Mouse (Mus musculus) lung, embryonic 16.5 days (tissue): ENCODE results near the gene Xdh. TPM values are rescaled to one million over a fixed set of nuclear protein-coding genes. Genes with fewer than 3 reads are reported as not detected.
"Not testable (repeated sequence)": the region's sequence is repeated elsewhere in the genome, so short reads cannot be mapped to it uniquely, and the experiment has no call there.

ENCODE experiments used
- ATAC-seq: fragments of 200-750 bp; cut with Nextera tagmentation; 2 replicates; pipeline ENCODE4 v1.8.0; 2017; ENCODE audit warnings: low read depth, mild to moderate bottlenecking, moderate library complexity
- H3K27ac ChIP-seq: fragments of 300-500 bp; sonication (generic); 2 replicates; pipeline ENCODE4 v1.5.1; 2014; ENCODE audit warnings: mild to moderate bottlenecking, control low read depth, low read length
- H3K27me3 ChIP-seq: fragments of 300-500 bp; sonication (generic); 2 replicates; pipeline ENCODE4 v1.6.1; 2014; ENCODE audit warnings: low read depth, low read length, mixed read lengths; ENCODE audit not compliant: control insufficient read depth, insufficient read depth
- H3K36me3 ChIP-seq: fragments of 300-500 bp; sonication (generic); 2 replicates; pipeline ENCODE4 v1.6.1; 2014; ENCODE audit warnings: low read length; ENCODE audit not compliant: control insufficient read depth, insufficient read depth
- H3K4me1 ChIP-seq: fragments of 300-500 bp; sonication (generic); replicated peaks from 2 replicates; pipeline ENCODE4 v1.6.1; 2014; ENCODE audit warnings: low read length, mixed read lengths; ENCODE audit not compliant: control insufficient read depth, insufficient read depth
- H3K4me2 ChIP-seq: fragments of 300-500 bp; sonication (generic); 2 replicates; pipeline ENCODE4 v1.6.1; 2014; ENCODE audit warnings: low read depth, low read length, control low read depth
- H3K4me3 ChIP-seq: fragments of 300-500 bp; sonication (generic); 2 replicates; pipeline ENCODE4 v1.5.1; 2014; ENCODE audit warnings: mild to moderate bottlenecking, low read length, control low read depth
- H3K9ac ChIP-seq: fragments of 300-500 bp; sonication (generic); 2 replicates; pipeline ENCODE4 v1.6.1; 2014; ENCODE audit warnings: low read length, control low read depth
- H3K9me3 ChIP-seq: fragments of 300-500 bp; sonication (generic); 2 replicates; pipeline ENCODE4 v1.6.1; 2016; ENCODE audit warnings: low read length; ENCODE audit not compliant: control insufficient read depth
- WGBS: fragments of 180-500 bp; shearing (Covaris S2); extraction: QIAGEN DNeasy Blood & Tissue Kit; methylation state at CpG from one replicate; pipeline ENCODE4 v1.1.7; 2014; 5-methylcytosine and 5-hydroxymethylcytosine counted together
- polyA plus RNA-seq: library from polyadenylated mRNA; unstranded; fragments of >200 nt; fragmentation: Nextera tagmentation; extraction: Ambion mirVana; gene quantifications from 2 replicates; pipeline ENCODE4 v1.2.1, GENCODE M21; 2015

Xdh gene
- polyA plus RNA-seq, 1 experiment from 2014 or later, result 9.5 TPM

- no peaks in the 10 kb centered on the region for H3K4me1 ChIP-seq
- no peak overlapping the region for H3K9ac ChIP-seq
- 44% methylated on average over 3 of the region's 3 CpGs for WGBS
- no peak overlapping the region for H3K4me3 ChIP-seq
- ATAC-seq, result no peak
- H3K36me3 ChIP-seq, result no peaks in the 10 kb centered on the region
- H3K27me3 ChIP-seq, result no peaks in the 10 kb centered on the region
- no peaks in the 10 kb centered on the region for H3K9me3 ChIP-seq
- H3K4me2 ChIP-seq, result no peak overlapping the region
- H3K27ac ChIP-seq, result no peak overlapping the region
Measured at GRCm38 (mm10) chr17:73845632-73846031, 104.4 kb downstream of the Xdh start.

- no peak overlapping the region for H3K9ac ChIP-seq
- no peaks in the 10 kb centered on the region for H3K36me3 ChIP-seq
- ATAC-seq, result no peak
- H3K4me1 ChIP-seq, result no peaks in the 10 kb centered on the region
- no peak overlapping the region for H3K4me2 ChIP-seq
- H3K9me3 ChIP-seq, result no peaks in the 10 kb centered on the region
- no peak overlapping the region for H3K4me3 ChIP-seq
- H3K27ac ChIP-seq, result no peak overlapping the region
- 77% methylated on average over 1 of the region's 1 CpGs for WGBS
- no peaks in the 10 kb centered on the region for H3K27me3 ChIP-seq
Measured at GRCm38 (mm10) chr17:73842963-73843362, 107.0 kb downstream of the Xdh start.

- H3K27ac ChIP-seq, H3K9me3 ChIP-seq, H3K4me3 ChIP-seq, H3K9ac ChIP-seq, H3K36me3 ChIP-seq, H3K4me2 ChIP-seq, H3K4me1 ChIP-seq, H3K27me3 ChIP-seq, ATAC-seq: not testable (repeated sequence)
- 21% methylated on average over 1 of the region's 1 CpGs for WGBS
Measured at GRCm38 (mm10) chr17:73839876-73840275, 110.1 kb downstream of the Xdh start.

GRCm38 (mm10) chr17:73839086-73839835 lies 110.7 kb downstream of the Xdh start:
- H3K27ac ChIP-seq, result no peak overlapping the region
- H3K9ac ChIP-seq, result no peak overlapping the region
- H3K9me3 ChIP-seq, result no peaks in the 10 kb centered on the region
- H3K4me2 ChIP-seq, result no peak overlapping the region
- no peaks in the 10 kb centered on the region for H3K27me3 ChIP-seq
- no peak for ATAC-seq
- no peak overlapping the region for H3K4me3 ChIP-seq
- 46% methylated on average over 3 of the region's 3 CpGs for WGBS
- H3K36me3 ChIP-seq, result no peaks in the 10 kb centered on the region
- no peaks in the 10 kb centered on the region for H3K4me1 ChIP-seq

- no peak overlapping the region for H3K4me2 ChIP-seq
- H3K9me3 ChIP-seq, result no peaks in the 10 kb centered on the region
- H3K27me3 ChIP-seq, result no peaks in the 10 kb centered on the region
- H3K27ac ChIP-seq, result no peak overlapping the region
- WGBS, result 81% methylated on average over 4 of the region's 4 CpGs
- no peak overlapping the region for H3K4me3 ChIP-seq
- H3K36me3 ChIP-seq, result no peaks in the 10 kb centered on the region
- no peaks in the 10 kb centered on the region for H3K4me1 ChIP-seq
- H3K9ac ChIP-seq, result no peak overlapping the region
- no peak for ATAC-seq
Measured at GRCm38 (mm10) chr17:73837244-73837643, 112.8 kb downstream of the Xdh start.

GRCm38 (mm10) chr17:73836601-73837000 lies 113.4 kb downstream of the Xdh start:
- Histone ChIP-seq H3K36me3 (no peaks in the 10 kb centered on the region), H3K4me3 (no peak overlapping the region), H3K9ac (no peak overlapping the region), H3K4me1 (no peaks in the 10 kb centered on the region), H3K9me3 (no peaks in the 10 kb centered on the region), H3K27ac (no peak overlapping the region), H3K27me3 (no peaks in the 10 kb centered on the region), H3K4me2 (no peak overlapping the region)
- WGBS, result 93% methylated on average over 3 of the region's 3 CpGs
- ATAC-seq, result no peak

Other genes starting within 250 kb of the Xdh start
- 0.10 and 0.33 TPM in 2 replicates for gene Galnt14, start 239.7 kb downstream of the Xdh start, polyA plus RNA-seq
- gene Ehd3, start 146.1 kb downstream of the Xdh start, polyA plus RNA-seq, result 14.1 and 15.4 TPM in 2 replicates
- not detected in 2 replicates for gene Srd5a2, start 97.7 kb upstream of the Xdh start, polyA plus RNA-seq